In the genomic region with DNA sequence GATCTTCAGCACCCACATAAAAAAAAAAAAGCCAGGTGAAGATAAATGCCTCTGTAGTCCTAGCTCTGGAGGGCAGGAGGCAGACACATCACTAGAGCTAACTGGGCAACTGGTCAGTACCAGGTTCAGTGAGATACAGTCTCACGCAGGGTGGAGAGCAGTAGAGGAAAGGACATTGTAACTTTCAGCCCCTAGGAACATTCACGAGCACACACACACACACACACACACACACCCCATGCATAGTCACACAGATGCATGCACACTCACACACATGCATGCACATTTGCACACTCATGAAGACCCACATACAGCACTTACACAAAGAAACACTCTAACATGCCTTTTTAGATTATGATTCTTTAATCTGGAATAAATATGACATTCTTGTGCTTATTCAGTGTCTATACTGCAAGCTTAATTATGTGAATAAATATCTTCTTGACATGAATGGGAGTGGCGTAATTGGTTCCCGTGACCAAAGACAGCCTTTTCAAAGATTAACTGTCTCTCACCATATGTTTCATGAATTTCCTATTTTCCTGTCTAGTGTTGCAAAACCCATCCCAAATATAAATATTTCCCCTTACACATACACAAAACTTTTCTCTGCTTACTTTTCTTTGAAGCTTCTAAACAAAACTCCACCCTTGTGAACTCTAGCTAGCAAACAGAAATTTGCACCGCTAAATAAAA, we compare ENCODE assay signal across 19 mouse cellular contexts. TPM values are rescaled to one million over a fixed set of nuclear protein-coding genes. Genes with fewer than 3 reads are reported as not detected.
A peak's percentile ranks its signal among the peaks of the same experiment; 100 is the strongest.
DNase-seq lines count a peak whose midpoint lies in the region; ATAC-seq and TF ChIP-seq lines count a peak whose summit lies in the region.
"Had no signal": no experiment of that assay in that cellular context is flagged by ENCODE, and none has a peak within 500 bp of the region (broad histone marks: within the 10 kb centered on the region; RNA-seq: fewer than 3 reads in every experiment).

No protein-coding gene starts in this region.

- no peaks in the 10 kb centered on the region for H3K27me3 ChIP-seq in megakaryocyte, embryonic 14.5 days (replicated peaks)
- no peaks in the 10 kb centered on the region for H3K27me3 ChIP-seq in midbrain, embryonic 13.5 days
- H3K27me3 ChIP-seq: embryonic facial prominence, embryonic 15.5 days; forebrain, embryonic 13.5 days; hindbrain, embryonic 15.5 days; limb, embryonic 15.5 days; liver, embryonic 13.5 days; stomach, embryonic 15.5 days had no signal

- no peak overlapping the region for H3K4me2 ChIP-seq in midbrain, embryonic 13.5 days (replicated peaks)
- H3K4me2 ChIP-seq: embryonic facial prominence, embryonic 15.5 days; forebrain, embryonic 13.5 days; heart, embryonic 11.5 days; hindbrain, embryonic 15.5 days; limb, embryonic 15.5 days; liver, embryonic 13.5 days; stomach, embryonic 15.5 days had no signal

- no peak overlapping the region for H3K4me3 ChIP-seq in layer of hippocampus, adult 2 months
- H3K4me3 ChIP-seq in megakaryocyte, embryonic 14.5 days (replicated peaks) = peak overlapping the region; percentile 14
- no peak overlapping the region for H3K4me3 ChIP-seq in midbrain, embryonic 13.5 days (replicated peaks)
- H3K4me3 ChIP-seq: embryonic facial prominence, embryonic 10.5 days; embryonic facial prominence, embryonic 15.5 days; forebrain, embryonic 13.5 days; gastrocnemius, adult 2 months; hindbrain, embryonic 15.5 days; limb, embryonic 10.5 days; limb, embryonic 15.5 days; liver, embryonic 13.5 days; stomach, embryonic 15.5 days had no signal

- H3K4me1 ChIP-seq in megakaryocyte, embryonic 14.5 days = no peaks in the 10 kb centered on the region
- H3K4me1 ChIP-seq in midbrain, embryonic 13.5 days (replicated peaks) = peaks cover 20% of the 10 kb centered on the region
- H3K4me1 ChIP-seq: embryonic facial prominence, embryonic 10.5 days; embryonic facial prominence, embryonic 15.5 days; hindbrain, embryonic 15.5 days; limb, embryonic 10.5 days; limb, embryonic 15.5 days; liver, embryonic 13.5 days; stomach, embryonic 15.5 days had no signal

- H3K9ac ChIP-seq in midbrain, embryonic 13.5 days (replicated peaks) = no peak overlapping the region
- H3K9ac ChIP-seq: embryonic facial prominence, embryonic 15.5 days; forebrain, embryonic 13.5 days; hindbrain, embryonic 15.5 days; limb, embryonic 15.5 days; liver, embryonic 13.5 days; stomach, embryonic 15.5 days had no signal

- H3K27ac ChIP-seq in layer of hippocampus, adult 2 months = peak overlapping the region; percentile 85
- H3K27ac ChIP-seq in midbrain, embryonic 13.5 days = peak overlapping the region; percentile 30
- H3K27ac ChIP-seq: embryonic facial prominence, embryonic 10.5 days; embryonic facial prominence, embryonic 15.5 days; forebrain, embryonic 13.5 days; gastrocnemius, adult 2 months; hindbrain, embryonic 15.5 days; limb, embryonic 10.5 days; limb, embryonic 15.5 days; liver, embryonic 13.5 days; stomach, embryonic 15.5 days had no signal

- TF ChIP-seq CTCF in layer of hippocampus, adult 2 months (conservative IDR thresholded peaks at IDR 0.05) = no peak

- H3K36me3 ChIP-seq in megakaryocyte, embryonic 14.5 days (replicated peaks; ENCODE audit: low read length) = no peaks in the 10 kb centered on the region
- H3K36me3 ChIP-seq in midbrain, embryonic 13.5 days = no peaks in the 10 kb centered on the region
- H3K36me3 ChIP-seq: embryonic facial prominence, embryonic 10.5 days; embryonic facial prominence, embryonic 15.5 days; hindbrain, embryonic 15.5 days; limb, embryonic 10.5 days; limb, embryonic 15.5 days; liver, embryonic 13.5 days; stomach, embryonic 15.5 days had no signal

- 33% methylated on average over 5 of the region's 5 CpGs for WGBS in midbrain, embryonic 13.5 days

- no peak for ATAC-seq in megakaryocyte, adult 5-6 weeks (ENCODE audit: poor library complexity, severe bottlenecking)
- peak; percentile 67 for ATAC-seq in midbrain, embryonic 13.5 days

- no peak for DNase-seq in layer of hippocampus, adult 2 months (ENCODE audit: low spot score in 2 of 2)
- DNase-seq in layer of hippocampus, postnatal 14 days (ENCODE audit: low spot score in 2 of 2) = no peak
- no peak for DNase-seq in natural killer cell, adult 2 months (ENCODE audit: low spot score in 2 of 2)
- DNase-seq: gastrocnemius, adult 2 months; gastrocnemius, postnatal 36 days; liver, embryonic 13.5 days had no signal

- H3K9me3 ChIP-seq in megakaryocyte, embryonic 14.5 days = no peaks in the 10 kb centered on the region
- no peaks in the 10 kb centered on the region for H3K9me3 ChIP-seq in midbrain, embryonic 13.5 days
- H3K9me3 ChIP-seq: embryonic facial prominence, embryonic 10.5 days; embryonic facial prominence, embryonic 15.5 days; forebrain, embryonic 13.5 days; hindbrain, embryonic 15.5 days; limb, embryonic 10.5 days; limb, embryonic 15.5 days; liver, embryonic 13.5 days; stomach, embryonic 15.5 days had no signal

RNA-seq across cellular contexts. Expression of gene Arnt2, which starts 37.9 kb away (rescaled TPM):
- 100 to 1,000 TPM; 146 to 163 TPM for total RNA-seq in layer of hippocampus, adult 2 months (2021)
- 100 to 1,000 TPM; 149 to 171 TPM for total RNA-seq in layer of hippocampus, postnatal 14 days (2021)
- polyA plus RNA-seq in megakaryocyte, embryonic 14.5 days (2012; ENCODE audit: insufficient read depth, low replicate concordance) = not detected in 2 replicates
- total RNA-seq in megakaryocyte, adult 5-6 weeks (2015) = 0.18 TPM in 1 of 2 replicates, not detected in the other
- not detected in 2 replicates for total RNA-seq in megakaryocyte, adult 5-6 weeks (2017)
- 74.5 and 77.1 TPM in 2 replicates for polyA plus RNA-seq in midbrain, embryonic 13.5 days (2015; fragmentation: Nextera tagmentation; extraction: Ambion mirVana)
- total RNA-seq: megakaryocyte progenitor cell, adult 5-6 weeks; neutrophil, adult 5-6 weeks had no signal

Comparison
In these comparisons a context has a peak if more than half of its experiments do, and no peak if none do; other contexts are left out.
1. RNA of gene Arnt2, which starts 37.9 kb away (total RNA-seq): 149 to 171 TPM in layer of hippocampus, postnatal 14 days and 146 to 163 TPM in layer of hippocampus, adult 2 months; 0.18 TPM in megakaryocyte, adult 5-6 weeks; every median in the first group is over 100 times any median in the second.